Mouse (Mus musculus) heart, postnatal 0 days (tissue): Measurements from ENCODE around the gene Baz1a.

Experiments used
- CTCF ChIP-seq: IDR thresholded peaks from 2 replicates; pipeline ENCODE4 v1.5.1; 2016; ENCODE audit warnings: antibody characterized with exemption, control low read depth, low read depth
- EP300 ChIP-seq: IDR thresholded peaks from 2 replicates; pipeline ENCODE4 v1.6.1; 2016; ENCODE audit warnings: antibody characterized with exemption, low read depth

GRCm38 (mm10) chr12:54861991-54862605 lies 152.1 kb downstream of the Baz1a start:
- TF ChIP-seq EP300 (no peak), CTCF (no peak)
